Mouse (Mus musculus): ENCODE measurements around the gene Ktn1. TPM values are rescaled to one million over a fixed set of nuclear protein-coding genes. Genes with fewer than 3 reads are reported as not detected.

The Ktn1 gene
- polyA plus RNA-seq, 1 experiment from 2014 or later, result 64.5 TPM

DNA sequence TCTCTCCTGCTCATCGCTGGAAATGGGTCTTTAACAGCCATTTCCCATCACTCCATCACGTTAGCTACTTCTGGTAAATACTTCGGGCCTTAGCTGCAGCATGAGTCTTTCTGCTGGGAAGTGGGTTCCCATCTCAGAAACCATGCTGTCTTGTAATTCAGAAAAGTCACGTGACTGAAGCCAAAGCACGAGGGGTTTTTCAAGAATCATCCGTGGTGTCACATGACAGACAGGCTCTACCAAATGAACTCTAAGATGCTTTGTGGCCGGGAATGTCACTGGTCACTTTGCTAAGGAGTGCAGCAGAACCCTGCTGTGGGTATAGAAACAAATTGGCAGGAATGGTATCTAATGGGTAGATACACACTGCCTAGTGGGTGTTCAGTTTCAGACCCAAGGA lies 2.6 kb upstream of the Ktn1 start:
- Histone ChIP-seq H3K9ac (replicated peaks) (no peak overlapping the region), H3K4me3 (replicated peaks) (no peak overlapping the region), H3K36me3 (no peaks in the 10 kb centered on the region), H3K27me3 (replicated peaks) (no peaks in the 10 kb centered on the region), H3K4me1 (peaks cover 12% of the 10 kb centered on the region), H3K27ac (replicated peaks) (no peak overlapping the region), H3K4me2 (no peak overlapping the region), H3K9me3 (replicated peaks) (no peaks in the 10 kb centered on the region)
- WGBS, result 69% methylated on average over 7 of the region's 7 CpGs
- no peak for ATAC-seq (ENCODE audit: low FRiP score)

DNA sequence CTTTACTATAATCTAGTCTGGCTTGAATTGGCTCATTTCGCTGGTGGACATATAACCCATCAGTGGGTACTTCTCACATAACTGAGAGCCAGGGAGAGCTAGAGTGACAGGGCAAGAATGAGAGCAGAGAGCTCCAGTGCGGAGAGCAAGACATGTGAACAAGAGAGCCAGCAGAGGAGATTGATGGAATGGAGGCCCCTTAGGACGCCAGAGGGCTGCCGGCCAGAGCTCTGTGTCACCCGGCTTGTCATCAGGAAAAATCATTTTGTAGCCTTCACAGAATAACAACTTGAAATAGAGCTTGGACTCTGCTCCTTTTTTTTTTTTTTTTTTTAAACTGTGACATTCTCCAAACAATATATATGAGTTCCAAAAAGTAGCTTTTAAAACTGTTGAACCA lies 2.0 kb upstream of the Ktn1 start:
- Histone ChIP-seq H3K4me1 (peaks cover 18% of the 10 kb centered on the region), H3K36me3 (no peaks in the 10 kb centered on the region), H3K4me3 (replicated peaks) (no peak overlapping the region), H3K9ac (replicated peaks) (no peak overlapping the region), H3K27me3 (replicated peaks) (no peaks in the 10 kb centered on the region), H3K9me3 (replicated peaks) (no peaks in the 10 kb centered on the region), H3K4me2 (no peak overlapping the region), H3K27ac (replicated peaks) (no peak overlapping the region)
- no peak for ATAC-seq (ENCODE audit: low FRiP score)
- 24% methylated on average over 5 of the region's 5 CpGs for WGBS

DNA sequence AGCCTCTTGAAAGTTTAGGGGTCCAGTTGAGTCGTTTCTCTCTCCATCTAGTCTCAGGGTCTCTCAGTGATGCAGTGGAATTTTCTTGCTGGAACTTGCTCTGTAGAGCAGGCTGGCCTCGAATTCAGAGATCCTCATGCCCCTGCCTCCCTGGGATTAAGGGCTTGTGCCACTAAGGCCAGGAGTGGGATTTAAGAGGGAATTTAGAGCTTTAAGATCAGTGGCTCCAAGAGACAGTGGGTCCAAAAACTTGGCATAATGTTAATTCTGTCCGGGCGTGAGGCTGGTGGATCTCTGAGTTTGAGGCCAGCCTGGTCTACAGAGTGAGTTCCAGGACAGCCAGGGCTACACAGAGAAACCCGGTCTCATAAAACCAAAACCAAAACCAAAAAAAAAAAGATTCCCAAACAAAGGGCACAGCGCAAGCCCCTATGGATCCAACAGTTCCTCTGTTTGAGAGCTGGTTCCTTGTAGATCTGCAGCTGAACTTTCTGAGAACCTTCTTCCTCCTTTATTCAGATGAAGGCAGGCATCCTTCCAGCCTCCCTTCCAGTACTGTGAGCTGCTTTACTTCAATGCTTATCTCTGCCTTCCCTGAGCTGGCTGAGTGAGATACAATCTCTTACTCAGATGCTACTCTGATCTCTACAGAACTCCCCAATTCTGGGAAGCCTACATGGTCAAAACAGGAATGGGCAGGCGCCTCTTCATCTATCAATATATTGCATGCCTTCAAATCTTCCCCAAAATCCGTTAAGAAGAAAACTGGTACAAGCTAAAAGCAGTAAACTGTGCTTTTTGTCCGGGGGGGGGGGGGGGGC lies 1.3 kb upstream of the Ktn1 start:
- ATAC-seq (ENCODE audit: low FRiP score), result no peak
- no peak overlapping the region for H3K4me3 ChIP-seq (replicated peaks)
- H3K4me1 ChIP-seq, result peaks cover 24% of the 10 kb centered on the region
- 76% methylated on average over 9 of the region's 9 CpGs for WGBS
- H3K9me3 ChIP-seq (replicated peaks), result no peaks in the 10 kb centered on the region
- no peaks in the 10 kb centered on the region for H3K36me3 ChIP-seq
- no peak overlapping the region for H3K4me2 ChIP-seq
- no peak overlapping the region for H3K9ac ChIP-seq (replicated peaks)
- no peak overlapping the region for H3K27ac ChIP-seq (replicated peaks)
- no peaks in the 10 kb centered on the region for H3K27me3 ChIP-seq (replicated peaks)

DNA sequence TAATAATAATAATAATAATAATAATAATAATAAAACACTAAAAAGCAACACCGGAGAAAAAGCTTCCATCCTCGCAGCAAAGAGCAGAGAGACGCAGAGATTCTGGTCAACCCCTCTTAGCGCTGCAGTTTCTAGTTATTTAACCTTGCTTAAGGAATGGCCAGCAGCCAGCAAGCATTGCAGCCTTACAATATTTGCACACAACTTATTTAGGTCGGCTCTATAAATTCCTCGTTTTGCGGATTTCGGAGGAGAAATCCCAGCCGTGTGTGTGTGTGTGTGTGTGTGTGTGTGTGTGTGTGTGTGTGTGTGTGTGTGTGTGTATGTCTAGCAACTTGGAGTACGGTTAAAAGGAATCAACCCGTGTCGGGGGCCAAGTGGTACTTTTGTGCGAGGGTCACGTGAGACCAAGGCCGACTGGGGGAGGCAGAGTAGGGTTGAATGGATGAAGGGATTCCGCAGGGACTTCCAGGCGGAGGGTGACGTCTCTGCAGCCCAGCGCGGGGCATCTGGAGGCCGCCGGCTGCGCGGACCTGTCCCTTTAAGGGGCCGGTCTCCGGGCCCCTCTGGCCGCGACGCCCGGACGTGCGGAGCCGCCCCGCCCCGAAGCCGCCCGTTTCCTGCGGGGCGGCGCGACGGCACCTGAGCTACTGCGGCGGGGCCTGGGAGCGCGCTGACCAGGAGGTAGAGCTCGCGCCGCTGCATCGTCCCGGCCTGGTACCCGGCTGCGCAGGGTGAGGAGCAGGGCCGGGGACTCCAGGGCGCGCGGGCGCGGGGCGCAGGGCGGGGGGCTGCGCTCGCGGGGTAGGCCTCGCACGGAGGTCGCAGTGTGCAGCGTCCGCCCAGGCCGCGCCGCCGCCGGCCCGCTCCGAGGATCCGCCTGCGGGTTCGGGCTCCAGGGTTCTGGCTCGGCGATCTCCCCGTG lies 720 bp downstream of the Ktn1 start:
- 1% methylated on average over 73 of the region's 82 CpGs for WGBS
- Histone ChIP-seq H3K4me3 (replicated peaks) (peak overlapping the region; percentile 84), H3K27ac (replicated peaks) (peak overlapping the region; percentile 87), H3K4me1 (peaks cover 24% of the 10 kb centered on the region), H3K9me3 (replicated peaks) (no peaks in the 10 kb centered on the region), H3K4me2 (peak overlapping the region; percentile 69), H3K27me3 (replicated peaks) (no peaks in the 10 kb centered on the region), H3K36me3 (no peaks in the 10 kb centered on the region), H3K9ac (replicated peaks) (peak overlapping the region; percentile 90)
- ATAC-seq (ENCODE audit: low FRiP score), result peak; percentile 97

DNA sequence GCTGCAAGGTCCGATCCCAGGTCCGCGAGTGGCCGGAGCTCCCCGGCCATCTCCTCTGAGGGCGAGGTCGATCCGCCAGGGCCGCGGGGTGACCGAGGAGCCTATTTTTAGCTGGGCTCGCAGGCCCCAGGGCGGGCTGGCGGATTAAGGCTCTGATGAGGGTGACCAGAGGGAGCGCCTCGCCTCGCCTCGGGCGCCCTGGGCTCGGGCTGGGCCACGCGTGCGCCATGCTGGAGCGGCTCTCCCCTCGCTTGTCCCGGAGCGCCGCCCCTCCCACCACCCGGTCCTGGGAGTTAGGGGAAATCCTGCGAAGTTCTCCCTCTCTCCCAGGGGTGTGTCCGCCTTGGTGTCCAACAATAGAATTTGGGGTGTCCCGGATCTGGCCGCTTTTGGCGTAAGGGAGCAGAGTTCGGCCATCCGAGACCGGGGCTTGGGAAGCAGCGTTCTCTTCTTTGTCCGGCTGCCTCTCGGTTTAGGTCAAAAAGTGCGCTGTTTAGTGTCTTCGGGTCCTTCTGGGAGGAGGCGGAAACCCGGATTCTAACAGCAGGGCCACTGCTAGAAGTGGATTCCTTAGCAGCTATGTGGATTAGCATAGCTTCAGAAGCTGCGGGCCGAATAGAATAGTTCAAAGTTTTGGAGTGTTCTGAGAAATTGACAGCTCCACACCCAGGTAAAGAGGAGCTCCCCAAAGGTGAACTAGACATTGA lies 1.5 kb downstream of the Ktn1 start:
- under 1% methylated on average over 46 of the region's 46 CpGs for WGBS
- no peaks in the 10 kb centered on the region for H3K27me3 ChIP-seq (replicated peaks)
- no peaks in the 10 kb centered on the region for H3K36me3 ChIP-seq
- peak overlapping the region; percentile 69 for H3K4me2 ChIP-seq
- H3K9ac ChIP-seq (replicated peaks), result peak overlapping the region; percentile 90
- peaks cover 24% of the 10 kb centered on the region for H3K4me1 ChIP-seq
- ATAC-seq (ENCODE audit: low FRiP score), result peak; percentile 88
- no peaks in the 10 kb centered on the region for H3K9me3 ChIP-seq (replicated peaks)
- peak overlapping the region; percentile 84 for H3K4me3 ChIP-seq (replicated peaks)
- H3K27ac ChIP-seq (replicated peaks), result peak overlapping the region; percentile 87

DNA sequence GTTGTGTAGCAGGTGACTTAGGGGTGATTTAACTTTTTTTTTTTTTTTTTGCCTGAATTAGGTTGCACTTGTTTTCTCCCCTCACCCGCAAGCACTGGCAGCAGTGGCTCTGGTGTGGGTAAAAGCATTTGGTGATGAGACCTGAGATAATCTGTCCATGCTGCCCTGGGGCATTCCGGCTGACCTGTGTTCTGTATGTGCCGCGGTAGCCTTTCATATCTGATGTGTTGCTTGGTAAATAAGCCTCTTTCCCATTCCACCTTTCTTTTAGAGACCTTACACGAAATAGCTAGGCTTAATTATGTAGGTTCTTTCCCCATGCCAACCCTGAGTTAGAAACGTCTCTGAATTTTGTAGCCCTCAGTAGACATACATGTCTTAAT lies 2.1 kb downstream of the Ktn1 start:
- no peak for ATAC-seq (ENCODE audit: low FRiP score)

DNA sequence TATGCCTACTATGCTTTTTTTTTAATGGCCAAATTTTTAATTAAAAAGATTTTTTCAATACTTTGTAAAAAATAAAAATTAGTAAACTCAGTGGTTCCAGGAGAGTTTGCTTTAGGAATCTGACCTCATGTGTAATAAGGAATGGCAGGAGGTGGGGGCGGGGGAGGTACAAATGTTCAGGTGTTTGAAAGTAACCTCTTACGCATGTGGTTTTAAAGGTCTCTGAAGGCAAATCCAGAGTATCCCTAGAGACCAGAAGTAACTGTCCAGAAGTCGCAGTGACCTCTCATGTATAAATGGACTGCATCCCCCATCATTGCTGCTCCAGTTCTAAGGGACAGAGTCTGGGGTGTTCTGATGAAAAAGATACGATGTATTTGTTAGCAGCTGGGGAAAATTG lies 3.0 kb downstream of the Ktn1 start:
- Histone ChIP-seq H3K9me3 (replicated peaks) (no peaks in the 10 kb centered on the region), H3K27ac (replicated peaks) (no peak overlapping the region), H3K27me3 (replicated peaks) (no peaks in the 10 kb centered on the region), H3K4me1 (peaks cover 24% of the 10 kb centered on the region), H3K36me3 (no peaks in the 10 kb centered on the region), H3K9ac (replicated peaks) (no peak overlapping the region), H3K4me2 (no peak overlapping the region), H3K4me3 (replicated peaks) (no peak overlapping the region)
- ATAC-seq (ENCODE audit: low FRiP score), result no peak
- 80% methylated on average over 4 of the region's 4 CpGs for WGBS

More for the DNA sequence above, 2.1 kb downstream of the Ktn1 start:
- no peaks in the 10 kb centered on the region for H3K36me3 ChIP-seq
- H3K9me3 ChIP-seq (replicated peaks), result no peaks in the 10 kb centered on the region
- H3K27ac ChIP-seq (replicated peaks), result peak overlapping the region; percentile 87; the same call in 1 of the 2 replicates
- H3K4me3 ChIP-seq (replicated peaks), result peak overlapping the region; percentile 84
- peak overlapping the region; percentile 90 for H3K9ac ChIP-seq (replicated peaks)
- no peaks in the 10 kb centered on the region for H3K27me3 ChIP-seq (replicated peaks)
- 16% methylated on average over 6 of the region's 6 CpGs for WGBS
- peaks cover 24% of the 10 kb centered on the region for H3K4me1 ChIP-seq
- H3K4me2 ChIP-seq, result peak overlapping the region; percentile 69

DNA sequence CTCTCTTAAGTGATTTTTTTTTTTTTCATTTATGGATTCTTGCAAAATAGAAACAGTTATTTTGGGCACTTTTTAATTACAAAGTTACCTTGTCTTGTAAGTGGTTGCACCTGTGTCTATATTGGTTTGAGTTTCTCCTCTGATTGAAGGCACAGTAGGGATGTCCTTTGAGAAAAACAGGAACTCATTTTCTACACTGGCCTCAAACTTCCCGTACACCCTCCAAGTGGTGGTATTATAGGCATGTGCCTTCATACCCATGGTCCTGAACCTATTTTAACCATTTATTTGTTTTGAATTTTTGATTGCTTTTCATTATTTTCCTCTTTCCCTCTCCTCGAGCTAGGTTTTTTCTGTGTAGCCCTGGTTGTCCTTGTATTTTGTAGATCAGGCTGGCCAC lies 7.2 kb downstream of the Ktn1 start:
- no peak overlapping the region for H3K4me2 ChIP-seq

DNA sequence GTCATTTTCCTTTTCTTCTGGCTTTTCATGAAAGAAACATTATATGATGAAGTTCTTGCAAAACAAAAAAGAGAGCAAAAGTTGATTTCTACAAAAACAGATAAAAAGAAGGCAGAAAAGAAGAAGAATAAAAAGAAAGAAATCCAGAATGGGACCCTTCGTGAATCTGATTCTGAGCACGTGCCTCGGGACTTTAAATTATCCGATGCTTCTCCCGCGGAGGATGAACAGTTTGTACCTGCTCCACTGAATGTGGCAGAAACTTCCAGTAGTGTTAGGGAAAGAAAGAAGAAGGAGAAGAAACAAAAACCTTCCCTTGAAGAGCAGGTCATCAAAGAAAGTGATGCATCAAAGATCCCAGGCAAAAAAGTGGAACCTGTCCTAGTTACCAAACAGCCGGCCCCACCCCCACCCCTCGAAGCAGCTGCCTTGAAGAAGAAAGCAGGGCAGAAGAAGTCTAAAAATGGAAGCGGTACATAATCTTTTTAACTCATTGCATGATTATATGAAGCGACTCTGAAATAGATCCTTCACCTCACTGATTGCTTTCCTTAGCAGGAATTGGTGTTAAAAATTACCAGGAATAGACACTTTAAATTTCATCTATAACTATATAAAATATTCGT lies 15.7 kb downstream of the Ktn1 start:
- no peak overlapping the region for H3K9ac ChIP-seq (replicated peaks)
- no peaks in the 10 kb centered on the region for H3K27me3 ChIP-seq (replicated peaks)
- H3K27ac ChIP-seq (replicated peaks), result no peak overlapping the region
- no peaks in the 10 kb centered on the region for H3K9me3 ChIP-seq (replicated peaks)
- H3K36me3 ChIP-seq, result 0 out of 2 replicates have a peak, but pooled peaks cover 6% of the 10 kb centered on the region
- 89% methylated on average over 11 of the region's 11 CpGs for WGBS
- ATAC-seq (ENCODE audit: low FRiP score), result no peak
- no peak overlapping the region for H3K4me3 ChIP-seq (replicated peaks)
- no peak overlapping the region for H3K4me2 ChIP-seq
- no peaks in the 10 kb centered on the region for H3K4me1 ChIP-seq

More for the DNA sequence above, 7.2 kb downstream of the Ktn1 start:
- 87% methylated on average over 2 of the region's 2 CpGs for WGBS
- no peak for ATAC-seq (ENCODE audit: low FRiP score)
- Histone ChIP-seq H3K27ac (replicated peaks) (no peak overlapping the region), H3K4me3 (replicated peaks) (no peak overlapping the region), H3K27me3 (replicated peaks) (no peaks in the 10 kb centered on the region), H3K4me1 (peaks cover 14% of the 10 kb centered on the region), H3K36me3 (no peaks in the 10 kb centered on the region), H3K9me3 (replicated peaks) (no peaks in the 10 kb centered on the region), H3K9ac (replicated peaks) (no peak overlapping the region)

DNA sequence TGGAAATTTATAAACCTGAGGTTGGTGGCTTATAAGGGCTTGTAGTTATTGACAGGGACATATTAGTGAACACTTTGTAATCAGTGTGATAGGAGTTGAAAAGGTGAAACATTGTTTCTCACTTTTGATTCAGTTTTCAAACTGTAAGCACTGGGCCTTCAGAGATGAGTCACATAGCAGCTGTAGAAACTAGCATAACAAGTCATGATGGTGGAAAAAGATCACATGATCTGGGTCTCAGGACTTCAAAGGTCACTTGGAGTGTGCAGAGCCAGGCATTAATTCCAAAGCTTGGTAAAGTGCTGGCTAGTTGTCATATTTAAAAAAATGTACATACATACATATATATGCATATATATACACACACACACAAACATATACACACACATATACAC lies 16.2 kb downstream of the Ktn1 start:
- Histone ChIP-seq H3K27ac (replicated peaks) (no peak overlapping the region), H3K9ac (replicated peaks) (no peak overlapping the region), H3K4me2 (no peak overlapping the region), H3K4me3 (replicated peaks) (no peak overlapping the region), H3K4me1 (no peaks in the 10 kb centered on the region), H3K27me3 (replicated peaks) (no peaks in the 10 kb centered on the region), H3K9me3 (replicated peaks) (no peaks in the 10 kb centered on the region), H3K36me3 (peaks cover 6% of the 10 kb centered on the region; the same call in 1 of the 2 replicates)
- ATAC-seq (ENCODE audit: low FRiP score), result no peak
